Mouse (Mus musculus) heart, embryonic 13.5 days (tissue): ENCODE data around the gene Rufy4. TPM values are rescaled to one million over a fixed set of nuclear protein-coding genes. Genes with fewer than 3 reads are reported as not detected.
A peak's percentile ranks its signal among the peaks of the same experiment; 100 is the strongest.

Source experiments
- ATAC-seq: fragments of 200-750 bp; cut with Nextera tagmentation; 2 replicates; pipeline ENCODE4 v1.8.0; 2017; ENCODE audit warnings: moderate TSS enrichment; ENCODE audit not compliant: insufficient number of reproducible peaks, low FRiP score, low TSS enrichment; ENCODE audit errors: extremely low read depth
- H3K27ac ChIP-seq: fragments of 300-500 bp; sonication (generic); replicated peaks from 2 replicates; pipeline ENCODE4 v1.5.1; 2015; ENCODE audit warnings: moderate library complexity, mild to moderate bottlenecking, inconsistent platforms
- H3K27me3 ChIP-seq: fragments of 300-500 bp; sonication (generic); replicated peaks from 2 replicates; pipeline ENCODE4 v1.6.1; 2015; ENCODE audit warnings: mild to moderate bottlenecking, inconsistent platforms
- H3K36me3 ChIP-seq: fragments of 300-500 bp; sonication (generic); 2 replicates; pipeline ENCODE4 v1.6.1; 2015; ENCODE audit warnings: mild to moderate bottlenecking, inconsistent platforms
- H3K4me1 ChIP-seq: fragments of 300-500 bp; sonication (generic); 2 replicates; pipeline ENCODE4 v1.6.1; 2015; ENCODE audit warnings: inconsistent platforms
- H3K4me2 ChIP-seq: fragments of 300-500 bp; sonication (generic); 2 replicates; pipeline ENCODE4 v1.6.1; 2015; ENCODE audit warnings: inconsistent platforms, mild to moderate bottlenecking, moderate library complexity
- H3K4me3 ChIP-seq: fragments of 300-500 bp; sonication (generic); 2 replicates; pipeline ENCODE4 v1.5.1; 2015; ENCODE audit warnings: moderate library complexity, mild to moderate bottlenecking, inconsistent platforms
- H3K9ac ChIP-seq: fragments of 300-500 bp; sonication (generic); 2 replicates; pipeline ENCODE4 v1.6.1; 2015; ENCODE audit warnings: inconsistent platforms, mild to moderate bottlenecking, moderate library complexity
- H3K9me3 ChIP-seq: fragments of 300-500 bp; sonication (generic); 2 replicates; pipeline ENCODE4 v1.6.1; 2016; ENCODE audit warnings: inconsistent platforms
- WGBS: fragments of 180-500 bp; shearing (Covaris S2); methylation state at CpG from one replicate; pipeline ENCODE4 v1.1.7; 2015; ENCODE audit warnings: mixed read lengths; 5-methylcytosine and 5-hydroxymethylcytosine counted together
- polyA plus RNA-seq: library from polyadenylated mRNA; unstranded; fragments of >200 nt; fragmentation: Nextera tagmentation; extraction: Ambion mirVana; gene quantifications from 2 replicates; pipeline ENCODE4 v1.2.1, GENCODE M21; 2015

Gene Rufy4
- polyA plus RNA-seq, 1 experiment from 2014 or later = 0.48 TPM

- peaks cover 35% of the 10 kb centered on the region for H3K4me1 ChIP-seq
- under 1% methylated on average over 83 of the region's 84 CpGs for WGBS
- ATAC-seq = peak; percentile 28; the same call in 1 of the 2 replicates
- H3K27ac ChIP-seq = peak within 1 kb of the TSS; percentile 40; the same call in 1 of the 2 replicates
- no peaks in the 10 kb centered on the region for H3K36me3 ChIP-seq
- no peaks in the 10 kb centered on the region for H3K9me3 ChIP-seq
- H3K27me3 ChIP-seq = peaks cover 20% of the 10 kb centered on the region
- peak within 1 kb of the TSS; percentile 67 for H3K4me3 ChIP-seq
- peak within 1 kb of the TSS; percentile 96 for H3K4me2 ChIP-seq
- H3K9ac ChIP-seq = peak within 1 kb of the TSS; percentile 87
Observed at GRCm38 (mm10) chr1:74124021-74124981, 1.0 kb upstream of the Rufy4 start, which contains the start of gene Tns1. TSS of gene Tns1 (minus strand) at chr1:74124449.

GRCm38 (mm10) chr1:74130883-74131659 is 5.7 kb downstream of the Rufy4 start:
- WGBS = 82% methylated on average over 8 of the region's 8 CpGs
- Histone ChIP-seq H3K9ac (no peak overlapping the region), H3K4me3 (no peak overlapping the region), H3K9me3 (no peaks in the 10 kb centered on the region), H3K4me2 (no peak overlapping the region), H3K4me1 (peaks cover 8% of the 10 kb centered on the region), H3K27me3 (peaks cover 8% of the 10 kb centered on the region), H3K36me3 (no peaks in the 10 kb centered on the region), H3K27ac (no peak overlapping the region)
- ATAC-seq = no peak

- no peak overlapping the region for H3K4me3 ChIP-seq
- H3K9me3 ChIP-seq = no peaks in the 10 kb centered on the region
- H3K27me3 ChIP-seq = peaks cover 5% of the 10 kb centered on the region; the same call in 1 of the 2 replicates
- no peak for ATAC-seq
- no peak overlapping the region for H3K27ac ChIP-seq
- no peaks in the 10 kb centered on the region for H3K36me3 ChIP-seq
- WGBS = 60% methylated on average over 3 of the region's 3 CpGs
- H3K9ac ChIP-seq = no peak overlapping the region
- H3K4me1 ChIP-seq = peaks cover 8% of the 10 kb centered on the region
- H3K4me2 ChIP-seq = no peak overlapping the region
Observed at GRCm38 (mm10) chr1:74132011-74132410, 6.7 kb downstream of the Rufy4 start.

GRCm38 (mm10) chr1:74133954-74134353 is 8.6 kb downstream of the Rufy4 start:
- no peak overlapping the region for H3K9ac ChIP-seq
- no peaks in the 10 kb centered on the region for H3K9me3 ChIP-seq
- no peaks in the 10 kb centered on the region for H3K36me3 ChIP-seq
- 67% methylated on average over 6 of the region's 6 CpGs for WGBS
- ATAC-seq = no peak
- no peak overlapping the region for H3K4me2 ChIP-seq
- no peak overlapping the region for H3K4me3 ChIP-seq
- no peak overlapping the region for H3K27ac ChIP-seq
- no peaks in the 10 kb centered on the region for H3K27me3 ChIP-seq
- H3K4me1 ChIP-seq = peaks cover 8% of the 10 kb centered on the region

- ATAC-seq = no peak
- Histone ChIP-seq H3K9me3 (no peaks in the 10 kb centered on the region), H3K9ac (no peak overlapping the region), H3K27me3 (no peaks in the 10 kb centered on the region), H3K4me1 (peaks cover 8% of the 10 kb centered on the region), H3K4me2 (no peak overlapping the region), H3K27ac (no peak overlapping the region), H3K36me3 (no peaks in the 10 kb centered on the region), H3K4me3 (no peak overlapping the region)
- 34% methylated on average over 6 of the region's 6 CpGs for WGBS
Observed at GRCm38 (mm10) chr1:74135326-74135950, 10.1 kb downstream of the Rufy4 start.

- Histone ChIP-seq H3K36me3 (no peaks in the 10 kb centered on the region), H3K9ac (no peak overlapping the region), H3K4me1 (peaks cover 17% of the 10 kb centered on the region), H3K9me3 (no peaks in the 10 kb centered on the region), H3K4me2 (no peak overlapping the region), H3K27me3 (no peaks in the 10 kb centered on the region), H3K4me3 (no peak overlapping the region), H3K27ac (no peak overlapping the region)
- 53% methylated on average over 3 of the region's 3 CpGs for WGBS
- no peak for ATAC-seq
Observed at GRCm38 (mm10) chr1:74139415-74139814, 14.1 kb downstream of the Rufy4 start.

- Histone ChIP-seq H3K4me3 (no peak overlapping the region), H3K27me3 (no peaks in the 10 kb centered on the region), H3K9me3 (no peaks in the 10 kb centered on the region), H3K27ac (no peak overlapping the region), H3K4me1 (peaks cover 18% of the 10 kb centered on the region), H3K4me2 (no peak overlapping the region), H3K36me3 (no peaks in the 10 kb centered on the region), H3K9ac (no peak overlapping the region)
- 73% methylated on average over 8 of the region's 8 CpGs for WGBS
- ATAC-seq = no peak
Observed at GRCm38 (mm10) chr1:74141781-74142180, 16.4 kb downstream of the Rufy4 start.

- Histone ChIP-seq H3K27me3 (no peaks in the 10 kb centered on the region), H3K4me1 (peaks cover 39% of the 10 kb centered on the region), H3K4me3 (no peak overlapping the region), H3K9me3 (no peaks in the 10 kb centered on the region), H3K9ac (no peak overlapping the region), H3K27ac (no peak overlapping the region), H3K36me3 (no peaks in the 10 kb centered on the region), H3K4me2 (no peak overlapping the region)
- 76% methylated on average over 6 of the region's 6 CpGs for WGBS
- no peak for ATAC-seq
Observed at GRCm38 (mm10) chr1:74149106-74149885, 24.0 kb downstream of the Rufy4 start.

- H3K36me3 ChIP-seq = no peaks in the 10 kb centered on the region
- no peak for ATAC-seq
Observed at GRCm38 (mm10) chr1:74150101-74150500, 24.8 kb downstream of the Rufy4 start.

GRCm38 (mm10) chr1:74151091-74151490 is 25.8 kb downstream of the Rufy4 start:
- ATAC-seq = no peak
- Histone ChIP-seq H3K4me1 (peaks cover 48% of the 10 kb centered on the region), H3K27ac (no peak overlapping the region), H3K36me3 (no peaks in the 10 kb centered on the region), H3K9ac (no peak overlapping the region), H3K9me3 (no peaks in the 10 kb centered on the region), H3K4me2 (no peak overlapping the region), H3K27me3 (no peaks in the 10 kb centered on the region), H3K4me3 (no peak overlapping the region)
- WGBS = 29% methylated on average over 3 of the region's 3 CpGs

More at GRCm38 (mm10) chr1:74150101-74150500, 24.8 kb downstream of the Rufy4 start:
- H3K27ac ChIP-seq = no peak overlapping the region
- no peaks in the 10 kb centered on the region for H3K9me3 ChIP-seq
- 64% methylated on average over 3 of the region's 3 CpGs for WGBS
- no peak overlapping the region for H3K9ac ChIP-seq
- no peak overlapping the region for H3K4me2 ChIP-seq
- H3K4me3 ChIP-seq = no peak overlapping the region
- peaks cover 40% of the 10 kb centered on the region for H3K4me1 ChIP-seq
- no peaks in the 10 kb centered on the region for H3K27me3 ChIP-seq
